Mouse (Mus musculus) liver, postnatal 0 days (tissue): ENCODE measurements at regions not wholly inside any gene's neighbourhood (a gene's known extent, or its start where the extent isn't known, plus 50 kb on each side); places are given as distances from the start of the nearest gene placed in this dataset.

Source experiments
- CTCF ChIP-seq: sonication (generic); IDR thresholded peaks from 2 replicates; pipeline ENCODE4 v1.5.1; 2016; ENCODE audit warnings: antibody characterized with exemption, low read depth
- EP300 ChIP-seq: IDR thresholded peaks from 2 replicates; pipeline ENCODE4 v1.6.1; 2016; ENCODE audit warnings: antibody characterized with exemption, low read depth, mild to moderate bottlenecking

DNA sequence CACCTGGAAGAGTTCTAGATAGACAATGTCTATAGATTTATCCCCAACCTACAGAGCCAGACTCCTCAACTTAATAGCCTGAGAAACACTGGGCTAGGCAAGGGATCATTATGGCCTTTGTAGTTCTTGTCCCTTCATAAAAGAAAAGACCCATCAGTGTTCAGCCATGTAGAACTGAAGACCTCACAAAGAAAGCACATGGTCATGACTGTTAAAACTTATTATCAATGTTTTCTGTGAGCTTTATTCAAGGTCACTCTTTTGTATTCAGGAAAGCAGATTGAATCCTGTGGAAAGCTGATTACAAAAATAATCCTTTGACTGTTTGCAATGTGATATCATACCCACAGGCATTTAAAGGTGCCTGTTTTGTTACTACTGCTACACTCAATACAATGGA is 226.9 kb upstream of the Prkd1 start:
- TF ChIP-seq CTCF, result no peak
- no peak for TF ChIP-seq EP300
